Mouse (Mus musculus) midbrain, embryonic 15.5 days (tissue): ENCODE measurements at regions not wholly inside any gene's neighbourhood (a gene's known extent, or its start where the extent isn't known, plus 50 kb on each side); places are given as distances from the start of the nearest gene placed in this dataset.

Experiments
- ATAC-seq: fragments of 200-750 bp; cut with Nextera tagmentation; replicated peaks from 2 replicates; pipeline ENCODE4 v1.8.0; 2017; ENCODE audit warnings: moderate TSS enrichment
- H3K27ac ChIP-seq: fragments of 300-500 bp; sonication (generic); 2 replicates; pipeline ENCODE4 v1.5.1; 2015; ENCODE audit warnings: mild to moderate bottlenecking, inconsistent platforms
- H3K27me3 ChIP-seq: fragments of 300-500 bp; sonication (generic); replicated peaks from 2 replicates; pipeline ENCODE4 v1.6.1; 2015; ENCODE audit warnings: inconsistent platforms
- H3K36me3 ChIP-seq: fragments of 300-500 bp; sonication (generic); replicated peaks from 2 replicates; pipeline ENCODE4 v1.6.1; 2015; ENCODE audit warnings: inconsistent platforms
- H3K4me1 ChIP-seq: fragments of 300-500 bp; sonication (generic); 2 replicates; pipeline ENCODE4 v1.6.1; 2015; ENCODE audit warnings: inconsistent platforms
- H3K4me2 ChIP-seq: fragments of 300-500 bp; sonication (generic); 2 replicates; pipeline ENCODE4 v1.6.1; 2015; ENCODE audit warnings: inconsistent platforms, mild to moderate bottlenecking, moderate library complexity
- H3K4me3 ChIP-seq: fragments of 300-500 bp; sonication (generic); 2 replicates; pipeline ENCODE4 v1.5.1; 2015; ENCODE audit warnings: mild to moderate bottlenecking, inconsistent platforms
- H3K9ac ChIP-seq: fragments of 300-500 bp; sonication (generic); 2 replicates; pipeline ENCODE4 v1.6.1; 2015; ENCODE audit warnings: mild to moderate bottlenecking, inconsistent platforms
- H3K9me3 ChIP-seq: fragments of 300-500 bp; sonication (generic); 2 replicates; pipeline ENCODE4 v1.6.1; 2016; ENCODE audit warnings: inconsistent platforms
- WGBS: fragments of 180-500 bp; shearing (Covaris S2); methylation state at CpG from one replicate; pipeline ENCODE4 v1.1.7; 2015; ENCODE audit warnings: mixed read lengths; 5-methylcytosine and 5-hydroxymethylcytosine counted together

DNA sequence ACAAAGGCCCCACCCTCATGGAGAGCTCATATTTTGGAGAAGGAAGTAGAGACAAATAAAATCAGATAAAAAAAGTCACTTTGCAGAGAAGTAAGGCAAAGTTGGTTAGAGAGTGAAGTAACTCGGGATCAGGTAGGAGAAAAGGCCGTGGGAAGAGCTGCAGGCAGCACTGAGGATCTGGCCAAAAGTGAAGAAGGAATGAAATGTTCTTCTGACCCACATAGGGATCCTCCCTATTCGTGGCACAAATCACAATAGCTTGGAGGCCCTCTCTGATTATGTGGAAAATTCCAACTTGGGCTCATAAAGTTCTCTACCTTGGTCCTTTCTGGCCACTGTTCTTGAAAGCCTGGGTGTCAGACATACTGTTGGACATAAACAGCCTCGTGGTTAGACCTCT lies 150.2 kb downstream of the Plpp3 start:
- H3K36me3 ChIP-seq = no peaks in the 10 kb centered on the region
- WGBS = 82% methylated on average over 4 of the region's 4 CpGs
- no peak overlapping the region for H3K27ac ChIP-seq
- H3K4me2 ChIP-seq = no peak overlapping the region
- H3K27me3 ChIP-seq = no peaks in the 10 kb centered on the region
- H3K4me1 ChIP-seq = no peaks in the 10 kb centered on the region
- H3K9me3 ChIP-seq = no peaks in the 10 kb centered on the region
- no peak for ATAC-seq
- no peak overlapping the region for H3K4me3 ChIP-seq
- no peak overlapping the region for H3K9ac ChIP-seq

- Histone ChIP-seq H3K4me1 (no peaks in the 10 kb centered on the region), H3K27ac (no peak overlapping the region), H3K4me3 (no peak overlapping the region), H3K9ac (no peak overlapping the region), H3K9me3 (no peaks in the 10 kb centered on the region), H3K4me2 (no peak overlapping the region), H3K36me3 (no peaks in the 10 kb centered on the region), H3K27me3 (no peaks in the 10 kb centered on the region)
- WGBS = 91% methylated on average over 5 of the region's 5 CpGs
- ATAC-seq = no peak
These were observed 150.8 kb downstream of the Plpp3 start for GRCm38 (mm10) chr4:105307905-105308304.

GRCm38 (mm10) chr4:105308971-105309488 lies 151.9 kb downstream of the Plpp3 start:
- H3K4me1 ChIP-seq = no peaks in the 10 kb centered on the region
- H3K27me3 ChIP-seq = no peaks in the 10 kb centered on the region
- H3K36me3 ChIP-seq = no peaks in the 10 kb centered on the region
- no peaks in the 10 kb centered on the region for H3K9me3 ChIP-seq
- ATAC-seq = no peak
- H3K4me2 ChIP-seq = no peak overlapping the region
- H3K9ac ChIP-seq = no peak overlapping the region
- no peak overlapping the region for H3K27ac ChIP-seq
- no peak overlapping the region for H3K4me3 ChIP-seq
- WGBS = 89% methylated on average over 5 of the region's 5 CpGs

GRCm38 (mm10) chr4:105312643-105313042 lies 155.5 kb downstream of the Plpp3 start:
- no peaks in the 10 kb centered on the region for H3K4me1 ChIP-seq
- no peak overlapping the region for H3K9ac ChIP-seq
- no peak for ATAC-seq

DNA sequence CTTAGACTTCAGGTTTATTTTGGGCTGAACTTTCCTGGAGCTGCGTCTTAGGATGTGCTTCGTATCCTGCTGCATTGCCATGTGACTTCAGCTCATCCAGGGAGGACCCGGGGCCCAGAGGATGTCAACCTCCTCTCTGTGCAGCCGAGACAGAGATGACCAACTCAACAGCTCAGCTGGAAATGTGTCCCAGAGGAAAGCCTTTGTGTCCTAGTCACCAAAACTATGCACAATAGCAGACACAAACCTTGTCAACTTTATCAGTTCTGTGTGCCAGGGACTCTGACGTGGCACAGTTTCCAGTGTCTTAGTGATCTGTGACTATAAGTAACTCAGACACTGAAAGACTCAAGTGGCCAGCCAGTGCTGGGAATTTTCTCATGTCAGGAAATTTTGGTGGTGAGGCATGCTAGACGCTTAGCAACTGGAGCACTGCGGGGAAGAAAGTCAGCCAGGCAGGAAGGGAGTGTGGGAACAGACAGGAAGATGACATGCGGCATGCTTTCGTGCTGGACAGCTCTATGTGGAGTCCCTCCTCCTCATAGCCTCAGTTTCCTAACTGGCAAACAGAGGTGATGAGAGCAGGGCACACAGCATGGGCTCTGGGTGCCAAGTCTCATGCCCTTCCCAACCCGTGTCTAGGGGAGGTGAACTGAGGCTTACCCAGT lies 156.1 kb downstream of the Plpp3 start:
- ATAC-seq = no peak
- Histone ChIP-seq H3K27me3 (no peaks in the 10 kb centered on the region), H3K4me3 (no peak overlapping the region), H3K4me1 (no peaks in the 10 kb centered on the region), H3K9me3 (no peaks in the 10 kb centered on the region), H3K27ac (no peak overlapping the region), H3K4me2 (no peak overlapping the region), H3K9ac (no peak overlapping the region), H3K36me3 (no peaks in the 10 kb centered on the region)
- WGBS = 68% methylated on average over 10 of the region's 10 CpGs

More at GRCm38 (mm10) chr4:105312643-105313042, 155.5 kb downstream of the Plpp3 start:
- Histone ChIP-seq H3K4me3 (no peak overlapping the region), H3K9me3 (no peaks in the 10 kb centered on the region), H3K36me3 (no peaks in the 10 kb centered on the region), H3K27ac (no peak overlapping the region), H3K4me2 (no peak overlapping the region), H3K27me3 (no peaks in the 10 kb centered on the region)
- WGBS = 72% methylated on average over 7 of the region's 7 CpGs

DNA sequence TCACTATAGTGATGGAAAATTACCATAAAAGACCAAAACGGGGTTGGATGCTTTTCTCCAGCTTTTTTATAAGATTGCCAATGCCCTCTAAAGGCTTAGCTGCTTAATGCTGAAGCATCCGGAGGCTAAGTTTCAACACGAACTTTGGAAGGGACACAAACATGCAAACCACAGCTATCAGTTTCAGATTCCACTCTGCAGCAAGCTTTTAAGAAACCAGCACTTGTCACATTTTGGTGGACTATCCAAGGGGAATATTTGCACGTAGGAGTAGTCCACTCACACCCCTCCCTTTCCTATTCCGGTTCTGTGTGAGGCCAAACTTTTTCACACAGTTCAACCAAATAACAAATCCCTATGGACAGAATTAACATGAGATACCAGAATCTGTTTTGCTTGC lies 157.9 kb downstream of the Plpp3 start:
- 79% methylated on average over 5 of the region's 5 CpGs for WGBS
- Histone ChIP-seq H3K9me3 (no peaks in the 10 kb centered on the region), H3K27me3 (no peaks in the 10 kb centered on the region), H3K27ac (no peak overlapping the region), H3K36me3 (no peaks in the 10 kb centered on the region), H3K4me2 (no peak overlapping the region), H3K4me3 (no peak overlapping the region), H3K9ac (no peak overlapping the region), H3K4me1 (no peaks in the 10 kb centered on the region)
- ATAC-seq = no peak

GRCm38 (mm10) chr4:105316478-105317206 lies 159.5 kb downstream of the Plpp3 start:
- Histone ChIP-seq H3K4me1 (no peaks in the 10 kb centered on the region), H3K36me3 (no peaks in the 10 kb centered on the region), H3K4me2 (no peak overlapping the region), H3K9me3 (no peaks in the 10 kb centered on the region), H3K27me3 (no peaks in the 10 kb centered on the region), H3K27ac (no peak overlapping the region), H3K9ac (no peak overlapping the region), H3K4me3 (no peak overlapping the region)
- WGBS = 81% methylated on average over 12 of the region's 12 CpGs
- ATAC-seq = no peak

GRCm38 (mm10) chr4:105318421-105318820 lies 161.3 kb downstream of the Plpp3 start:
- H3K9me3 ChIP-seq = no peaks in the 10 kb centered on the region
- H3K4me2 ChIP-seq = no peak overlapping the region
- ATAC-seq = no peak
- 80% methylated on average over 2 of the region's 2 CpGs for WGBS
- no peak overlapping the region for H3K9ac ChIP-seq
- H3K27me3 ChIP-seq = no peaks in the 10 kb centered on the region
- no peaks in the 10 kb centered on the region for H3K4me1 ChIP-seq
- H3K36me3 ChIP-seq = no peaks in the 10 kb centered on the region
- H3K4me3 ChIP-seq = no peak overlapping the region
- no peak overlapping the region for H3K27ac ChIP-seq

DNA sequence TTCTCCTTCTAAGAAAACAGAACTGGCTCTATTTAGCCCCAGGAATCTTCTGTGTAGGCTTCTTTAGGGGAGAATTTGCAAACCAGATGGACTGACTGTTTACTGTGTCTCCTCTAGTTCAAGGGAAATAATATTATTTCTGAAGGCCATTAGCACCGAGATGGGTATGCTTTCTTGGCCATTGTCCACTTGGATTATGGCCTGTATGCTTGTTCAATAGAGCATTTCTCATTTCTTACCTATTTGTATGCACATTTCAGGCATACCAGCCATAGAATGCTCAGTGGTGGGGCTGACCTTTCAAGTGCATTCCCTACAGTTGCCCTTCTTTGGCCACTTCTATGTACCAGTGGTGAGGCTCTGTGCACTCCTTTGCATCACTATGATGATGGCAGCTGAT lies 166.3 kb downstream of the Plpp3 start:
- Histone ChIP-seq H3K27ac (no peak overlapping the region), H3K4me3 (no peak overlapping the region), H3K27me3 (no peaks in the 10 kb centered on the region), H3K4me2 (no peak overlapping the region), H3K9ac (no peak overlapping the region), H3K4me1 (no peaks in the 10 kb centered on the region), H3K9me3 (no peaks in the 10 kb centered on the region), H3K36me3 (no peaks in the 10 kb centered on the region)
- 62% methylated on average over 1 of the region's 1 CpGs for WGBS
- no peak for ATAC-seq

DNA sequence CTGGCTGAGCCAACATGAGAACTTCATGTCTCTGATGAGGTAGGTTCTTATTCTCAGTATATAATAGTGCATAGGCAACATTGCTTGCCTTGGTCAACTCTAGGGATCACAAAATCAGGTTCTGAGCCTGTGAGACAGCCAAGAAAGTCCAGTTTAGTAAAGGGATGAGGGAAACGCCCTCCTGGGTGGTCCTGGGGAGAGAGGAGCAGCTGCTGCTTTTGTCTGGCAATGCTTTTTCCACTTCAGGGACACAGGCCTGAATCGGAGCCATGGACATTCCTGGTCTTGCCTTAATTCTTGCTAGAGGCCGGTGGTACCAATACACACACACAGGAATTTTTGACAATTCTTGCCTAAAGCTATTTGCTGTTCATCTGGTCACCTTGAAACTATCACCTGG lies 169.8 kb downstream of the Plpp3 start:
- H3K36me3 ChIP-seq = no peaks in the 10 kb centered on the region
- no peaks in the 10 kb centered on the region for H3K27me3 ChIP-seq
- ATAC-seq = no peak
- no peak overlapping the region for H3K4me2 ChIP-seq
- no peak overlapping the region for H3K27ac ChIP-seq
- H3K4me3 ChIP-seq = no peak overlapping the region
- H3K4me1 ChIP-seq = no peaks in the 10 kb centered on the region
- H3K9me3 ChIP-seq = no peaks in the 10 kb centered on the region
- H3K9ac ChIP-seq = no peak overlapping the region
- WGBS = 34% methylated on average over 3 of the region's 3 CpGs

DNA sequence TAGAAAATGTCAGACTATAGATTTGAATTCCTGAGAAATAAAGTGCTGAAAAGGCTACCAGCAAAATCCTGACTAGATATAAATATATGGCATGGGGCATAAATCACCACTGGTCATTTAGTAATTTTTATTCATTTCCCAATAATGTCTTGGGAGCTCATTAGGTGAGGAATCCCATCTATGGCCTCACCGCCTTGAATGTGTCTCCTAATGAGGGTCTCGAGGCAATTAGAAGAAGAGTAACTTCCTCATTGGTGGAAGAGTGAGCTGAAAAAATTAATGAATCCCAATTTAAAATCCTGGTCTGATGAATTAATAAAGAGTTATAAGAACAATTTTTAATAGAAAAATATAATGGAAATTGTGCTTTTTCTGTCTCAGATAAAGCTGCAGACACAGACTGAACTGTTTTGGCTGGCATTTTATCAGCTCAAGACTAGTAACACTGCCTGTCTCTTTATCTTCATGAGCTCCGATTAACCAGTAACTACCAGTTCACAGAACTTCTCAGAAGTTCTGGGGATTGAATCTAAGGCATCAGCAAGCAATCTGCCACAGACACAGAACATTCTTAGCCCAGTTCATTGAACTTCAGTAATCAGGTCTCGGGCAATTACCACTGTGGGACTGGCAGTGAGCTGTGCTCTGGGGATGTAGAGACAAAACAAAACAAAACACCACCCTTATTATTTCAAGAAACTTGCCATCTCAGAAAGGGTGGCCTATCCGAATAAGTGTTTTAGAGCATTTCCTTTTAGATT lies 170.7 kb downstream of the Plpp3 start:
- Histone ChIP-seq H3K27ac (no peak overlapping the region), H3K4me2 (no peak overlapping the region), H3K4me3 (no peak overlapping the region), H3K4me1 (no peaks in the 10 kb centered on the region), H3K9ac (no peak overlapping the region), H3K27me3 (no peaks in the 10 kb centered on the region), H3K36me3 (no peaks in the 10 kb centered on the region), H3K9me3 (no peaks in the 10 kb centered on the region)
- WGBS = 76% methylated on average over 5 of the region's 5 CpGs
- no peak for ATAC-seq

GRCm38 (mm10) chr4:105328776-105329175 lies 171.6 kb downstream of the Plpp3 start:
- ATAC-seq = no peak
- 86% methylated on average over 10 of the region's 10 CpGs for WGBS

More at GRCm38 (mm10) chr4:105328776-105329175, 171.6 kb downstream of the Plpp3 start:
- Histone ChIP-seq H3K27me3 (no peaks in the 10 kb centered on the region), H3K9ac (no peak overlapping the region), H3K36me3 (no peaks in the 10 kb centered on the region), H3K4me1 (no peaks in the 10 kb centered on the region), H3K4me2 (no peak overlapping the region), H3K9me3 (no peaks in the 10 kb centered on the region), H3K4me3 (no peak overlapping the region), H3K27ac (no peak overlapping the region)
